Mouse (Mus musculus): ENCODE data around the gene Tor3a. TPM values are rescaled to one million over a fixed set of nuclear protein-coding genes. Genes with fewer than 3 reads are reported as not detected.

Tor3a gene
- 6.1 and 6.9 TPM in 2 replicates for polyA plus RNA-seq (2016; fragmentation: Nextera tagmentation; extraction: Ambion mirVana)

- Histone ChIP-seq H3K4me1 (peaks cover 27% of the 10 kb centered on the region), H3K36me3 (peaks cover under 1% of the 10 kb centered on the region; the same call in 1 of the 2 replicates), H3K4me3 (peak within 1 kb of the TSS; percentile 67), H3K9me3 (replicated peaks) (no peaks in the 10 kb centered on the region), H3K27me3 (ENCODE audit: low read depth, poor library complexity, severe bottlenecking) (peaks cover 22% of the 10 kb centered on the region), H3K27ac (replicated peaks) (peak within 1 kb of the TSS; percentile 72)
- DNase-seq (ENCODE audit: low spot score) = peak; percentile 76
- WGBS = 8% methylated on average over 37 of the region's 37 CpGs
Measured at GRCm38 (mm10) chr1:156674195-156675000, at the start of gene Tor3a. TSS of gene Tor3a (minus strand) at chr1:156674356.

- Histone ChIP-seq H3K9me3 (replicated peaks) (no peaks in the 10 kb centered on the region), H3K27me3 (ENCODE audit: low read depth, poor library complexity, severe bottlenecking) (peaks cover 26% of the 10 kb centered on the region), H3K27ac (replicated peaks) (no peak overlapping the region), H3K4me3 (no peak overlapping the region), H3K36me3 (no peaks in the 10 kb centered on the region), H3K4me1 (peaks cover 22% of the 10 kb centered on the region)
- DNase-seq (ENCODE audit: low spot score) = no peak
- WGBS = 66% methylated on average over 6 of the region's 6 CpGs
Measured at GRCm38 (mm10) chr1:156722089-156722488, 47.9 kb upstream of the Tor3a start.

- Histone ChIP-seq H3K4me1 (peaks cover 22% of the 10 kb centered on the region), H3K27me3 (ENCODE audit: low read depth, poor library complexity, severe bottlenecking) (peaks cover 26% of the 10 kb centered on the region), H3K9me3 (replicated peaks) (no peaks in the 10 kb centered on the region), H3K4me3 (peak overlapping the region; percentile 92; the same call in 1 of the 2 replicates), H3K36me3 (peaks cover 11% of the 10 kb centered on the region; the same call in 1 of the 2 replicates), H3K27ac (replicated peaks) (no peak overlapping the region)
- DNase-seq (ENCODE audit: low spot score) = no peak
- WGBS = 58% methylated on average over 4 of the region's 4 CpGs
Measured at GRCm38 (mm10) chr1:156720046-156720445, 45.9 kb upstream of the Tor3a start.

GRCm38 (mm10) chr1:156718950-156719805 lies 45.0 kb upstream of the Tor3a start, which contains the start of gene Fam20b:
TSS of gene Fam20b (minus strand) at chr1:156719086.
- Histone ChIP-seq H3K4me1 (peaks cover 22% of the 10 kb centered on the region), H3K9me3 (replicated peaks) (no peaks in the 10 kb centered on the region), H3K27me3 (ENCODE audit: low read depth, poor library complexity, severe bottlenecking) (peaks cover 26% of the 10 kb centered on the region), H3K27ac (replicated peaks) (peak within 1 kb of the TSS; percentile 96), H3K4me3 (peak within 1 kb of the TSS; percentile 92), H3K36me3 (peaks cover 18% of the 10 kb centered on the region)
- WGBS = 2% methylated on average over 46 of the region's 47 CpGs
- DNase-seq (ENCODE audit: low spot score) = peak; percentile 97

- Histone ChIP-seq H3K27ac (replicated peaks) (peak overlapping the region; percentile 96), H3K27me3 (ENCODE audit: low read depth, poor library complexity, severe bottlenecking) (peaks cover 26% of the 10 kb centered on the region), H3K4me1 (peaks cover 22% of the 10 kb centered on the region), H3K4me3 (peak overlapping the region; percentile 92), H3K36me3 (peaks cover 18% of the 10 kb centered on the region), H3K9me3 (replicated peaks) (no peaks in the 10 kb centered on the region)
- WGBS = under 1% methylated on average over 72 of the region's 73 CpGs
- peak; percentile 86 for DNase-seq (ENCODE audit: low spot score)
Measured at GRCm38 (mm10) chr1:156718286-156718949, 44.3 kb upstream of the Tor3a start.

GRCm38 (mm10) chr1:156717751-156718285 lies 43.7 kb upstream of the Tor3a start:
- H3K4me1 ChIP-seq = peaks cover 22% of the 10 kb centered on the region
- 24% methylated on average over 13 of the region's 13 CpGs for WGBS

GRCm38 (mm10) chr1:156716681-156717080 lies 42.5 kb upstream of the Tor3a start:
- Histone ChIP-seq H3K4me3 (no peak overlapping the region), H3K27ac (replicated peaks) (no peak overlapping the region), H3K36me3 (peaks cover 18% of the 10 kb centered on the region), H3K27me3 (ENCODE audit: low read depth, poor library complexity, severe bottlenecking) (peaks cover 22% of the 10 kb centered on the region), H3K9me3 (replicated peaks) (no peaks in the 10 kb centered on the region), H3K4me1 (peaks cover 22% of the 10 kb centered on the region)
- 95% methylated on average over 6 of the region's 6 CpGs for WGBS
- DNase-seq (ENCODE audit: low spot score) = no peak

More at GRCm38 (mm10) chr1:156717751-156718285, 43.7 kb upstream of the Tor3a start:
- Histone ChIP-seq H3K27ac (replicated peaks) (peak overlapping the region; percentile 96), H3K36me3 (peaks cover 18% of the 10 kb centered on the region), H3K4me3 (peak overlapping the region; percentile 92), H3K9me3 (replicated peaks) (no peaks in the 10 kb centered on the region), H3K27me3 (ENCODE audit: low read depth, poor library complexity, severe bottlenecking) (peaks cover 26% of the 10 kb centered on the region)
- DNase-seq (ENCODE audit: low spot score) = no peak

- WGBS = 83% methylated on average over 10 of the region's 10 CpGs
- H3K27ac ChIP-seq (replicated peaks) = no peak overlapping the region
- 0 out of 2 replicates have a peak, but pooled peaks cover 8% of the 10 kb centered on the region for H3K4me1 ChIP-seq
- H3K36me3 ChIP-seq = peaks cover 14% of the 10 kb centered on the region
- no peaks in the 10 kb centered on the region for H3K27me3 ChIP-seq (ENCODE audit: low read depth, poor library complexity, severe bottlenecking)
- DNase-seq (ENCODE audit: low spot score) = no peak
- H3K9me3 ChIP-seq (replicated peaks) = no peaks in the 10 kb centered on the region
- H3K4me3 ChIP-seq = no peak overlapping the region
Measured at GRCm38 (mm10) chr1:156710472-156711098, 36.4 kb upstream of the Tor3a start.

GRCm38 (mm10) chr1:156708672-156709071 lies 34.5 kb upstream of the Tor3a start:
- Histone ChIP-seq H3K27me3 (ENCODE audit: low read depth, poor library complexity, severe bottlenecking) (no peaks in the 10 kb centered on the region), H3K4me3 (no peak overlapping the region), H3K9me3 (replicated peaks) (no peaks in the 10 kb centered on the region), H3K36me3 (peaks cover 24% of the 10 kb centered on the region), H3K4me1 (0 out of 2 replicates have a peak, but pooled peaks cover 8% of the 10 kb centered on the region), H3K27ac (replicated peaks) (no peak overlapping the region)
- 95% methylated on average over 3 of the region's 3 CpGs for WGBS
- DNase-seq (ENCODE audit: low spot score) = no peak

- DNase-seq (ENCODE audit: low spot score) = no peak
- 85% methylated on average over 10 of the region's 10 CpGs for WGBS
- Histone ChIP-seq H3K27ac (replicated peaks) (no peak overlapping the region), H3K36me3 (peaks cover 48% of the 10 kb centered on the region), H3K27me3 (ENCODE audit: low read depth, poor library complexity, severe bottlenecking) (no peaks in the 10 kb centered on the region), H3K4me1 (0 out of 2 replicates have a peak, but pooled peaks cover 4% of the 10 kb centered on the region), H3K4me3 (no peak overlapping the region), H3K9me3 (replicated peaks) (no peaks in the 10 kb centered on the region)
Measured at GRCm38 (mm10) chr1:156705696-156706285, 31.6 kb upstream of the Tor3a start.

GRCm38 (mm10) chr1:156703444-156703843 lies 29.3 kb upstream of the Tor3a start:
- no peak for DNase-seq (ENCODE audit: low spot score)
- Histone ChIP-seq H3K4me3 (no peak overlapping the region), H3K4me1 (no peaks in the 10 kb centered on the region), H3K36me3 (peaks cover 69% of the 10 kb centered on the region), H3K27ac (replicated peaks) (no peak overlapping the region), H3K27me3 (ENCODE audit: low read depth, poor library complexity, severe bottlenecking) (no peaks in the 10 kb centered on the region), H3K9me3 (replicated peaks) (no peaks in the 10 kb centered on the region)
- 88% methylated on average over 4 of the region's 4 CpGs for WGBS

Measured in midbrain, embryonic 10.5 days (tissue).